Mouse (Mus musculus) small intestine, adult 2 months (tissue): ENCODE measurements at regions not wholly inside any gene's neighbourhood (a gene's known extent, or its start where the extent isn't known, plus 50 kb on each side); places are given as distances from the start of the nearest gene placed in this dataset.

ENCODE experiments used
- CTCF ChIP-seq: fragments of 200-500 bp; IDR thresholded peaks from 2 replicates; pipeline ENCODE4 v1.5.1; 2012; ENCODE audit warnings: low read depth, mild to moderate bottlenecking, control low read depth, inconsistent platforms, low read length, moderate library complexity, mixed read lengths; ENCODE audit not compliant: insufficient replicate concordance, insufficient read length; ENCODE audit errors: extremely low read depth
- POLR2A ChIP-seq: fragments of 200-500 bp; IDR thresholded peaks from 2 replicates; pipeline ENCODE4 v1.6.1; 2012; ENCODE audit warnings: low read depth, mild to moderate bottlenecking, control low read depth, inconsistent platforms, low read length, moderate library complexity

DNA sequence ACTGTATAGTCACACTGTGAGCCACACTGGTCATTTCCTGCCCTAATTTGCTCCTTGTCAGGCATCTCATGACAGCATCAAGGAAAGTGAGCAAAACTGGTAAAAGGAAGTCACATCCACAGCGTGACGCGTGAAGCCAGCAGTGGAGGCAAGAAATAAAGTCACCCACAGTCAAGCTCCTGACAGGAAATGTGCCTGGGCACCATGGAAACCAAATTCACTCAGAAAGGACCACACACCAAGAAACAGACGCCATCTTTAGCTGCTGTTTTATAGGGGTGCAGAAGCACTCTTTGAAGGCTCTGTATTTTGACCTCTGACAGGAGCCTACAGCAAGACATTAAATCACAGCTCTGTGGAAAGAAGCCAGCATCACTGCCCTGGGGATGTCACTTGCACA, 115.4 kb upstream of the Rybp start:
- TF ChIP-seq CTCF (no peak), POLR2A (no peak)
